Mouse (Mus musculus): ENCODE measurements around the gene Esam. TPM values are rescaled to one million over a fixed set of nuclear protein-coding genes. Genes with fewer than 3 reads are reported as not detected.
A peak's percentile ranks its signal among the peaks of the same experiment; 100 is the strongest.

Esam gene
- polyA plus RNA-seq (2012; ENCODE audit: insufficient read depth, low replicate concordance) = 10.7 and 14.5 TPM in 2 replicates

DNA sequence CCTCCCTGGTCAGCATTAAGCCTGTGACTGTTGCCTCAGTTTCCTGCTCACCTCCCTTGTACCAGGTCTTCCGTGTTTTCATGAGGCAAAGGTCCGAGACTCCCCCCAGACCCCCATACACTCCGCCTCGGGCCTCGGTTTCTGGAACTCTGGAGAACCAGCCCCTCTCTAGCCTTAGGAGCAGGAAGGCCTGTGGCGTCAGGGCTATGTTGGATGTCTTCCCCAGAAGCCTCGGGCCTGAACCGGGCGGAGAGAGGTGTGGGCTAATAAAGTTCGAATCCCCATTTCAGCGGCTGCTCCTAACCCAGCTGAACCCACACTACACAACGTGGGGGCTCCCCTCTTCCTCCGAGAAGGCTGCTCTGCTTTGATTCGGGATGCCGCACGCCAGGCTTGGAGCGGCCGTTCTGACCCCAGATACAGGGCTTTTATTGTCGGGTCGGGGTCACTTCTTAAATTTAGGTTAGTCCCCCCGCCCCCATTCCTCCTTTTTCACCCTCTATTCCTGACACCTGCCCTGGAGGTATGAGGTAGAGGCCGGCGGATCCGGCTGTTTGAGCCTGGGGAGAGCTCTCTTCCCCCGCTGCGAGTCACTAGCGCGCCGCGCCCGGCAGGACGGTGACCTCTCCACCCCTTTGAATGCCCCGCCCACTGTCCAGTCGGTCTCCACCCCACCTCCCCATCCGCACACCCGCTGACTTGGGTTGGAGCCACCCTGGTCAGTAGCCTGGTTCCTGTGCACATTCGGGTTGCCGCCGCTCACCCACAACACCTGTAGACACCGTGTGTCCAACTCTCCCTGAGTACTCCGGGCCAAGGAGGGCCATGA, at the start of gene Esam:
Gene Esam, plus strand, starts transcription at position 683 of the 829 bp plus-strand sequence.
- Histone ChIP-seq H3K4me1 (peaks cover 64% of the 10 kb centered on the region), H3K27me3 (replicated peaks) (peaks cover 3% of the 10 kb centered on the region), H3K4me3 (replicated peaks) (peak within 1 kb of the TSS; percentile 91), H3K36me3 (replicated peaks; ENCODE audit: low read length) (peaks cover 49% of the 10 kb centered on the region), H3K9me3 (no peaks in the 10 kb centered on the region)
- no peak for TF ChIP-seq GATA1 (IDR thresholded peaks at IDR 0.05; ENCODE audit: borderline replicate concordance, low read length)
- TF ChIP-seq FLI1 (IDR thresholded peaks at IDR 0.05; ENCODE audit: low read length) = no peak

DNA sequence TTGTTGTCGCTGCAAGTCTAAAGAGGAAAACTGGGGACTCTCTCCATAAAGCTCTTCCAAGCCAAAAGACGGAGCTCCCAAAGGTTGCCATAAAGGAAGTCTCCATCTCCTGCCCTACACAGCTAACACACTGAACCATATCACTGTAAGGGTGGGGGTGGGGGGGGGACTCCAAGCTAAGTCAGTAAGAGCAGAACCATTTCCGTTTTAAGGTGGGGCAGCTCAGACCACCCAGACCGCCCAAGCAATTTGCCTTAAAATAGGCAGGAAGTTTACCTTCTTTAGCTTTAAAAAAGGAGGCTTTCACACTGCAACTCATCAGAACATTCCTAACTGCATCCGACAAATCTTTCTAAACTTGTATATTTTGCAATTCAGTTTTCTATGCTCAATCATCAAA, 42.7 kb upstream of the Esam start:
- no peak for TF ChIP-seq FLI1 (IDR thresholded peaks at IDR 0.05; ENCODE audit: low read length)
- no peak for TF ChIP-seq GATA1 (IDR thresholded peaks at IDR 0.05; ENCODE audit: borderline replicate concordance, low read length)
- peaks cover 3% of the 10 kb centered on the region for H3K27me3 ChIP-seq (replicated peaks)
- no peaks in the 10 kb centered on the region for H3K9me3 ChIP-seq
- H3K4me3 ChIP-seq (replicated peaks) = no peak overlapping the region
- H3K36me3 ChIP-seq (replicated peaks; ENCODE audit: low read length) = peaks cover 3% of the 10 kb centered on the region
- H3K4me1 ChIP-seq = peaks cover 9% of the 10 kb centered on the region

GRCm38 (mm10) chr9:37488041-37488440, 39.8 kb upstream of the Esam start:
- Histone ChIP-seq H3K4me1 (peaks cover 15% of the 10 kb centered on the region), H3K9me3 (no peaks in the 10 kb centered on the region), H3K4me3 (replicated peaks) (peak overlapping the region; percentile 96), H3K36me3 (replicated peaks; ENCODE audit: low read length) (peaks cover 4% of the 10 kb centered on the region), H3K27me3 (replicated peaks) (no peaks in the 10 kb centered on the region)
- TF ChIP-seq GATA1 (IDR thresholded peaks at IDR 0.05; ENCODE audit: borderline replicate concordance, low read length) = no peak
- TF ChIP-seq FLI1 (IDR thresholded peaks at IDR 0.05; ENCODE audit: low read length) = no peak

- Histone ChIP-seq H3K9me3 (0 out of 2 replicates have a peak, but pooled peaks cover 1% of the 10 kb centered on the region), H3K36me3 (replicated peaks; ENCODE audit: low read length) (peaks cover 7% of the 10 kb centered on the region), H3K4me1 (peaks cover 15% of the 10 kb centered on the region), H3K27me3 (replicated peaks) (no peaks in the 10 kb centered on the region), H3K4me3 (replicated peaks) (peak within 1 kb of the TSS; percentile 96)
- peak; percentile 73; the same call in 1 of the 2 replicates for TF ChIP-seq FLI1 (IDR thresholded peaks at IDR 0.05; ENCODE audit: low read length)
- no peak for TF ChIP-seq GATA1 (IDR thresholded peaks at IDR 0.05; ENCODE audit: borderline replicate concordance, low read length)
These were observed 39.1 kb upstream of the Esam start, which contains the start of gene Msantd2 for GRCm38 (mm10) chr9:37488611-37489396. TSS of gene Msantd2 (plus strand) at chr9:37489319.

DNA sequence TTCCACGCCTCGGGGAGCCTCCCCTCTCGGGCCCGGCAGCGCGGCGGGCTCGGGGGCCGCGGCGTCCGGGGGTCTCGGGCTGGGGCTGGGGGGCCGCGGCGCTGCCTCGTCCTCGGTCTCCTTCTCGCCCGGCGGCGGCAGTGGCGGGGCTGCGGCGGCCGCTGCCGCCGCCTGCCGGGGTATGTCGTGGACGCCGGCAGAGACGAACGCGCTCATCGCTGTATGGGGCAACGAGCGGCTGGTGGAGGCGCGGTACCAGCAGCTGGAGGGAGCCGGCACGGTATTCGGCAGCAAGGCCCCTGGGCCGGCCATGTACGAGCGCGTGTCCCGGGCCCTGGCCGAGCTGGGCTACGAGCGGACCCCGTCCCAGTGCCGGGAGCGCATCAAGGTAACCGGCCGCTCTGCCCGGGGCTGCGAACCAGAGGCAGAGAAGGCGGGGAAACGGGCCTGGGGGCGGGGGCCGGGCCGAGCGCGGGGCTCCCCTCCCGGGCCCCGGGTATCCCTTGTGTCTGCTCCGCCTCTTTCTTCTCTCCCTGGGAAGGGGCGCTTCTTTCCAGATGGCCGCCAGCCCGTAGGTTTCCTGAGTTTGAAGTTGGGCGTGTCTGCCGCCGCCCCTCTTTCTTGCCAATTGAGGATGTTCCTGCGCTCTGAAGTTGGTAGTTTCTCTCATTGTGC, 38.3 kb upstream of the Esam start:
- Histone ChIP-seq H3K36me3 (replicated peaks; ENCODE audit: low read length) (peaks cover 11% of the 10 kb centered on the region), H3K9me3 (0 out of 2 replicates have a peak, but pooled peaks cover 3% of the 10 kb centered on the region), H3K27me3 (replicated peaks) (no peaks in the 10 kb centered on the region), H3K4me3 (replicated peaks) (peak overlapping the region; percentile 96), H3K4me1 (peaks cover 15% of the 10 kb centered on the region)
- TF ChIP-seq FLI1 (IDR thresholded peaks at IDR 0.05; ENCODE audit: low read length) (no peak), GATA1 (IDR thresholded peaks at IDR 0.05; ENCODE audit: borderline replicate concordance, low read length) (no peak)

GRCm38 (mm10) chr9:37495761-37496160, 32.1 kb upstream of the Esam start:
- Histone ChIP-seq H3K4me1 (peaks cover 15% of the 10 kb centered on the region), H3K4me3 (replicated peaks) (no peak overlapping the region), H3K9me3 (0 out of 2 replicates have a peak, but pooled peaks cover 3% of the 10 kb centered on the region), H3K27me3 (replicated peaks) (no peaks in the 10 kb centered on the region), H3K36me3 (replicated peaks; ENCODE audit: low read length) (peaks cover 21% of the 10 kb centered on the region)
- TF ChIP-seq GATA1 (IDR thresholded peaks at IDR 0.05; ENCODE audit: borderline replicate concordance, low read length) = no peak
- no peak for TF ChIP-seq FLI1 (IDR thresholded peaks at IDR 0.05; ENCODE audit: low read length)

GRCm38 (mm10) chr9:37496325-37496724, 31.6 kb upstream of the Esam start:
- TF ChIP-seq FLI1 (IDR thresholded peaks at IDR 0.05; ENCODE audit: low read length) = no peak
- TF ChIP-seq GATA1 (IDR thresholded peaks at IDR 0.05; ENCODE audit: borderline replicate concordance, low read length) = no peak
- peaks cover 15% of the 10 kb centered on the region for H3K4me1 ChIP-seq
- H3K36me3 ChIP-seq (replicated peaks; ENCODE audit: low read length) = peaks cover 21% of the 10 kb centered on the region
- no peaks in the 10 kb centered on the region for H3K27me3 ChIP-seq (replicated peaks)
- H3K9me3 ChIP-seq = 0 out of 2 replicates have a peak, but pooled peaks cover 3% of the 10 kb centered on the region
- H3K4me3 ChIP-seq (replicated peaks) = no peak overlapping the region

DNA sequence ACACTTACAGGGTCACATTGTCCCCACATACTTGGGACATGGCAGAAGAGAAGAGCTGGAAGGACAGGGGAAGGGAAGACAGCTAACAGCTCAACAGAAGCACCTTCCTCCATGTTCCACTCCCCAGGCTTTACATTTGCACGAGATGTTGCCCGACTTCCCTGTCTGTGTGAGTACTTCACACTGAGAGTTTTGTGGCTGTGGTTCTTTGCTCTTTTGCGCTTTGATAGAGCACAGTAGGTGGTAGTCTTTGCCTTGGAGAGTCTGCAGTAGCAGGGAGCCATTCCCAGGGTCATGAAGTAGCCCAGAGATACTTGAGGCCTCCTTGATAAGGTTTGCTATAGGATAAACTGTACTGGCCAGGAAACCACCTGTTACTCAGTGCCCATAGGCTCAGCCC, 27.7 kb upstream of the Esam start:
- H3K9me3 ChIP-seq = no peaks in the 10 kb centered on the region
- TF ChIP-seq FLI1 (IDR thresholded peaks at IDR 0.05; ENCODE audit: low read length) (no peak), GATA1 (IDR thresholded peaks at IDR 0.05; ENCODE audit: borderline replicate concordance, low read length) (no peak)
- H3K27me3 ChIP-seq (replicated peaks) = no peaks in the 10 kb centered on the region
- H3K36me3 ChIP-seq (replicated peaks; ENCODE audit: low read length) = peaks cover 13% of the 10 kb centered on the region
- H3K4me3 ChIP-seq (replicated peaks) = no peak overlapping the region
- peaks cover 20% of the 10 kb centered on the region for H3K4me1 ChIP-seq

DNA sequence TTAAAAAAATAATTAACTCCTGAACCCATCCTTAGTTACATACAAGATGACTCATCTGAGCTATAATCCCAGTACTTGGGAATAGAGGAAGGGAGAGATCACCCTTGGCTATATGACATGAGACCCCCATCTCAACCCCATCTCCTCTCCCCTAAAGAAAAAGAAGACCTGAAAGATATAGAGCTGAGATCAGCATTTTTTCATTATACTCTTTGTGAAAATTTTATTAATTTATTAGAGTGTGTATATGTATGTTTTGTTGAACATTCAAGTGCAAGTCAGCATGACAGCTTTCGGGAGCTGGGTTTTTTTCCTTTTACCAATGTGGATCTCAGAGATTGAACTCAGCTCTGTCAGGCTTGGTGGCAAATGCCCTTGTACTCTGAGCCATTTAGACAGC, 26.7 kb upstream of the Esam start:
- Histone ChIP-seq H3K4me1 (peaks cover 20% of the 10 kb centered on the region), H3K9me3 (no peaks in the 10 kb centered on the region), H3K27me3 (replicated peaks) (no peaks in the 10 kb centered on the region), H3K36me3 (replicated peaks; ENCODE audit: low read length) (peaks cover 11% of the 10 kb centered on the region), H3K4me3 (replicated peaks) (no peak overlapping the region)
- no peak for TF ChIP-seq FLI1 (IDR thresholded peaks at IDR 0.05; ENCODE audit: low read length)
- TF ChIP-seq GATA1 (IDR thresholded peaks at IDR 0.05; ENCODE audit: borderline replicate concordance, low read length) = no peak

Data from megakaryocyte, embryonic 14.5 days (primary cell).